Mouse (Mus musculus) urinary bladder, postnatal 25 days (tissue): ENCODE measurements around the gene Zfyve9.
"Not testable (repeated sequence)": the region's sequence is repeated elsewhere in the genome, so short reads cannot be mapped to it uniquely, and the experiment has no call there.

ENCODE experiments used
- DNase-seq: peaks from one replicate; pipeline ENCODE4 v3.0.0; 2022; ENCODE audit warnings: low spot score

Gene Zfyve9

DNA sequence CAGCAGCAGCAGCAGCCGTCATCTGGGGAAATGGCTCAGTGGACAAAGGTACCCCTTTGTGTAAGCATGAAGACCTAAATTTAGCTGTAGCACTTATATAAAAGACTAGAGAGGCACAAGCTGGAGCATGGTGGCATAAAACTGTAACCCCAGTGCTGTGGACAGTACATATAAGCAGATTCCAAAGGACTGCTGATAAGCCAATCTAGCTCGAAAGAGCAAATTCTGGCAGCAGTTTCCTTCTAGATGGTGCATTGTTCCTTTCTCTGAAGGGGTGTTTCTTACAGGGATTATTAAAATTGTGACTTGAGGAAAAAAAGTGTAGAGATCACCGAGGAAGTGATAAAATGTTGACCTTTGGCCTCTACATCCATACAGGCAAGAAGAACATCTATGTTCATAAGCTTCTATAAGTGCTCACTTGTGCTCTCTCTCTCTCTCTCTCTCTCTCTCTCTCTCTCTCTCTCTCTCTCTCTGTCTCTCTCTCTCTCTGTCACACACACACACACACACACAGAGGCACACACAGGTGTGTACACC, 59.3 kb downstream of the Zfyve9 start:
- no peak for DNase-seq

DNA sequence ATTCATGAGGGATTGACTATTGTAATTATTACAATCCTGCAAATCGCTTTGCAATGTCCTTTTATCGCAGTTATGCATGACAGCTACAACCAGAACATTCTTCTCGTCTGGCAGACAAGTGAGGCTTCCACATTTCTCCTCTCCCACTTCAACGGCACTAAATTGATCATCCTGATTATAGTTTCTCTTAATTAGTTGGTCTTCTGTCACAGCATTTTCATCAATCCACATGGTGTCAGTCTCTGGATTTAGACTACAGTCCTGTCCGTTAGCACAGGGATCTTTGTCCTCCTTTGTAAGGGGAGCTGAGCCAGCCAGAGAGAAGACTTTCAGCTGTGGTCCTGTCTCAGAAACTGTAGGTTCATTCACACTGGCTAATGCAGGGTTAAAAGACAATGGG, 61.2 kb downstream of the Zfyve9 start, which contains the start of gene 3110021N24Rik:
Gene 3110021N24Rik, plus strand, starts transcription at position 301 of the 400 bp plus-strand sequence.
- DNase-seq, result no peak

DNA sequence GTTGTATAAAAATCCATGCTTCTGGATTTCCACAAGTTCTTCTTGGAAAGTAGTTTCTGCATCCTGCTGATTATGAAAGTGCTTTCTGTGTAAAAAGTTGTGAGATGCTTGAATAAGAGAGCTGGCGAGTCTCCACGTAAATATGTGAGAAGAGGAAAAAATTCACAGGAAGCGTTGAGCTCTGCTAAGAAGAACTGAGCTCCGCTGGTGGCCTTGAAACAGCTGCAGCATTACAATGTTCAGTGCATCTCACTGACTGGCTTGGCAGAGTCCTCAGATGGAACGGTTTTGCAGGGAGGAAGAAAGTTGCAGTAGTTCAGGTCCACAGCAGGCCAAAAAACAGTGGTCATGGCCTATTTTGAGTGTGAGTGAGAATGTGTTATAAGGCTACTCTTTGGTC, 72.4 kb downstream of the Zfyve9 start:
- no peak for DNase-seq

DNA sequence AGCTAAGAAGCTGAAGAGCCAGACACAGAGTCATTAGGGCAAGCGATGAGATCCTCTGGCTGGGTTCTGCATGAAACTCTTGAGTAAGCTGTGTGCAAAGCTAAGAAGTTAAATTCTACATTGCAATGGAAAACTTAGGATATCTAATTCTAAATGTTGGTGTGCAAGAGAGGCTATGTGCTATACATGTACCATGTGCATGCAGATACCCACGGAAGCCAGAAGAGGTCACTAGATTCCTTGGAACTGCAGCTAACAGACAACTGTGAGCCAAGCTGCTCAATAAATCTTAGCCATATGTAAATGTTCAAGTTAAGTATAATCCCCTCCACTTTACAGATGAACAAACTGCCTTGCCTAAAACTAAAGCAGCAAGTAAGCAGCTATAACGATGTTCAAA, 83.7 kb downstream of the Zfyve9 start:
- DNase-seq, result no peak

GRCm38 (mm10) chr4:108691469-108691868, 89.1 kb downstream of the Zfyve9 start:
- no peak for DNase-seq

- DNase-seq, result no peak
Measured at GRCm38 (mm10) chr4:108690479-108690878, 90.1 kb downstream of the Zfyve9 start.

- DNase-seq, result not testable (repeated sequence)
Measured at GRCm38 (mm10) chr4:108687098-108687497, 93.5 kb downstream of the Zfyve9 start.

DNA sequence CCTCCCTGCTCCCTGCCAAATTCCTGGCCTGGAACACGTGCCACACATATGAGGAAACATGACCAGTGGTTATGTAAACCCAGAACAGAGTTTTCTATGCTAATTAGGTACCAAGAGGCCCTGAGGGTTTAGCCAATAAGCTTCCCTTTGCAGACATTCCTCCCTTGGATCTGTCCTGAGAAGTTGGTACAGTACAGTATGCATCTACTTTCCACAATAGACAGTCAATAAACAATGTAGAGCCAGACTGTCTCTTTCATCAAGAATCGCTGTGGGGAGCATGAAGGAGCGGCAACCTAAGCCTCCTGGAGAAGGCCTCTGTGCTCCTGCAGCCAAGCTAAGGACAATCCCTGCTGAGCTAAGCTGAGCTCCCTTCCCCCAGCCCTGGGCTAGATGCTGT, 94.4 kb downstream of the Zfyve9 start:
- no peak for DNase-seq

- no peak for DNase-seq
Measured at GRCm38 (mm10) chr4:108664407-108664806, 116.2 kb downstream of the Zfyve9 start.

GRCm38 (mm10) chr4:108638752-108639151, 141.8 kb downstream of the Zfyve9 start:
- no peak for DNase-seq

DNA sequence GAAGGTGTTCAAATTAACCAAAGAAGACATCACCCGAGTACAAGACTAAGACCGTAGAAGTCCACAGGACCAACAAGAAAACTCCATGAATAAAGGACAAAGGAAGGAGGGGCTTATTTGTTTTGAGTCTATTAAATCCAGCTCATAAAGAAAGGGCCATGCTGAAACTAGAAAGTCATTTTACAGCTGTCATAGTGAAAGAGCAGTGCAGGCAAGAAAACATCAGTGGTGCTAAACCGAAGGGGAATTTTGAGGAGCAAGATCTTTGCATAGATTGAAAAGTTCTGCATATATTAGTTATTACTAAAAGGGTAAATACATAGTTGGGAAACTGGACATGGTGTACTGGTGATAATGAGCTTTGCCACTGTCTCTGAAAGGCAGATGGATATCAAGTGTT, 142.9 kb downstream of the Zfyve9 start:
- no peak for DNase-seq

- DNase-seq, result no peak
Measured at GRCm38 (mm10) chr4:108635101-108635500, 145.5 kb downstream of the Zfyve9 start.

DNA sequence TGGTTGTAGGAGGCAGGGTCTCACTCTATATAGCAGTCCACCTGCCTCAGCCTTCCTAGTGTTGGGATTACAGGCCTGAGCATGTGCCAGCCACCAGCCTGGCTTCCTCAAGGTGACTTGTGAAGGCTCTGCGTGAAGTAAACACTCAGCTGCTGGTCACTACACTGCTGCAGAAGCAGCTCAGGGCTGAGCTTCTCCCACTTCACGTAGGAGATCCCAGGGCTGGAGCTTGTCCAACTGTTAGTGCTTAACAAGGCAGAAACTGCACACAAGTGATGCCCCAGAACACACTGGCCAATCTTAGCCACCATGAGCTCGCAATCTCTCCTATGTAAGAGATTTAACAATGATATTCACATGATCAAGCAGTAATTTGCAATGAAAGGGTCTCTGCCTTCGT, 145.9 kb downstream of the Zfyve9 start:
- no peak for DNase-seq

DNA sequence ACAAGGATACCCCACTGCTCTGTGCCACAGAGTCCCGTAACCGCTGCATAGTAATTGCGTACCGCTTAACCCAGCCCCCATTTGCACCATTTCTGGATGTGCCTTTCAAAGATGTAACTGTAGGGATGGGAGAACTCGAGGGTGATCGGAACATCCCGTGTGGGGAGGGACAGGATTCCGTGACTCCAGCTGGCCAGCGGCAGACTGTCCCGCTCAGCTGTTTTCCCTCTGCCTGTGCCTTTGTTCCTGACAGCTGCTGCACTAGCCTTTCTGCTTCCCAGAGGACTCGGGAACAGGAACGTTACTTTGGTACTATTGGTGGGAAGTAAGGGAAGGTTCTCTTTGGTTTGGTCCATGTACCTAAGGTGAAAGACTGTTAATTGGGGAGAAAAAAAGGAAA, 146.9 kb downstream of the Zfyve9 start:
- no peak for DNase-seq

- DNase-seq, result no peak
Measured at GRCm38 (mm10) chr4:108631616-108632015, 149.0 kb downstream of the Zfyve9 start.

GRCm38 (mm10) chr4:108630096-108630495, 150.5 kb downstream of the Zfyve9 start:
- no peak for DNase-seq

GRCm38 (mm10) chr4:108629363-108629880, 151.2 kb downstream of the Zfyve9 start:
- DNase-seq, result no peak

- no peak for DNase-seq
Measured at GRCm38 (mm10) chr4:108627066-108627465, 153.5 kb downstream of the Zfyve9 start.

DNA sequence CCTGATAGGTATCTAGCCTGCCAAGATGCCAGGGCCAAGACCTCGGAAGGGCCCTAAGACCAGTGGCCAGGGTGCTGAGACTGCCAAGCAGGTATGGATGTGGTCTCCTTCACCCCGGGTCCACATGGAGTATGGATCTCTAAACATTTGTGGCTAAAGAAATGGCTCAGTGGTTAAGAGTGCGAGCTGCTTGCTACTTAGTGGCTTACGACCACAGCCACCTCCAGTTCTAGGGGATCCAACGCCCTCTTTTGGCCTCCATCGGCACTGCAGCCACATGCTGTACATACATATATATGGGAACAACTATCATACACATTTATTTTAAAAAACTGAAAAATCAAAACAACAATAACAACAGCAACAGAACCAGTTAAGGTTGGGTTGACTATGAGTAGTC, 159.1 kb downstream of the Zfyve9 start:
- DNase-seq, result no peak

DNA sequence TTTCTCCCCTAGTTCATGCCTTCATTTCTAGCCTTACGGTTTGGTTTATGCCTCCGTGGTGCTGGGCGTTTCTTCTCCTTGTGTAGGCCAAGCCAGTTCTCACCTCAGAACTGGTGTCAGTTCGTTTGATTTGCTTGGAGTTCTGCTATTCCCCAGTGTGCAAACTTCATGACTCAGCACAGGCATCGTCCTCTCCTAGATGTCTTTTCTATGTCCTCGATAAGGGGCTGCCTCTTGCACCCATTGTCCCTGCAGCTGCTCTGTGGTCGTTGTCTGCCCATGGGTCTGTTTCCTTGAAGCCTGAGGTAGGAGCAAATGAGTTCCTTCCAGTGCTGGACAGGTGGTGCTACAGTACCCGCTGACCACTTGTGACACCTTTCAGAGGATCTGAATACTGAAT, 160.1 kb downstream of the Zfyve9 start:
- no peak for DNase-seq

- peak; percentile 84 for DNase-seq
Measured at GRCm38 (mm10) chr4:108619587-108620341, 160.8 kb downstream of the Zfyve9 start, which contains the start of gene Cc2d1b. TSS of gene Cc2d1b (plus strand) at chr4:108619940.

GRCm38 (mm10) chr4:108619165-108619564, 161.4 kb downstream of the Zfyve9 start:
- no peak for DNase-seq

- DNase-seq, result no peak
Measured at GRCm38 (mm10) chr4:108618586-108618985, 162.0 kb downstream of the Zfyve9 start.

DNA sequence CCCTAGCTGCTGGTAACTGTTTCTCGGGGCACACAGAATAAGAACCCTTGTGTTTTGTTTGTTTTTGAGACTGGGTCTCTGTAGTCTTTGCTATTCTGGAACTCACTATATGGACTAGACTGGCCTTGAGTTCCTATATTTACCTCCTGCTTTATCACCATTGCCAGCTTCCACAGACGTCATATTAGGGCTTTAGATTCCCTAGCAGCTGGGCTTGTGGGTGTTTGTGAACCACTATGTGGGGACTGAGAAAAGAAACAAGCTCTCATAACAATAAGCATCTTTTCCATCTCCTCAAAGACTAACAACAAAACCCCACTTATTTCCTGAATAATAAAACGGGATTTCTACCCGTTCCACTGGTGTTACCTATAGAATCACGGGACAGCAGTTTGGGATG, 169.7 kb downstream of the Zfyve9 start:
- no peak for DNase-seq
